Mouse (Mus musculus): Measurements from ENCODE around the gene Nlrp1b. TPM values are rescaled to one million over a fixed set of nuclear protein-coding genes. Genes with fewer than 3 reads are reported as not detected.

Nlrp1b gene
- total and polyA plus RNA-seq, 3 experiments: 0.38 to 1.4 (median 0.42) TPM

DNA sequence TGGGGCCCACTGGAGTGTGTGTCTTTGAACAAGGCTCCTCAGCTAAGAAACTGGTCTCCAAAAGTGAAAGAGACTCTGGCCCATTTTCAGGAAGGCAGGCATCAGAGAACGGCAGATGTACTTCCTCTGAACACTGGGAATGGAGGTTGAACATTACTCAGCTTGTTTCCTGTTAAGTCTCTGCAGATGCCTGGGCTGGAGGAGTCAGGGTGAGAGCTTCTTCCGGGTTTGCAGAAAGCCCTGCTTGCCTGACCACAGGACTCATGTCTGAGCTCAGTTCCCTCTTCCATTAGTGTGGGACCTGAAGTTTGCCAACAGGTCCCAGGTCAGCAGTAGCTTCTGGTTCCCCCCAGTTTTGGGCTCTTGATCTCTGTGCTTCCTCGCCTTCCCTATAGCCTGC is 85.9 kb downstream of the Nlrp1b start, which contains the start of gene Nlrp1a:
Gene Nlrp1a, minus strand, starts transcription at position 44 of the 400 bp plus-strand sequence.
- H3K4me2 ChIP-seq (ENCODE audit: insufficient read depth, low read depth, poor library complexity, severe bottlenecking): peak within 1 kb of the TSS; percentile 44; the same call in 1 of the 2 replicates
- DNase-seq (ENCODE audit: extremely low read depth): peak; percentile 61
- peaks cover 0 to 10% of the 10 kb centered on the region in 2 experiments for H3K36me3 ChIP-seq (replicated peaks in 1 of 2; ENCODE audit: control insufficient read depth in 1 of 2, insufficient read depth in 1 of 2, low read length in 1 of 2)
- peaks cover 3 to 23% of the 10 kb centered on the region in 2 experiments; a peak in 3 of 4 replicates for H3K4me1 ChIP-seq (ENCODE audit: control insufficient read depth in 1 of 2, insufficient read depth in 2 of 2)
- no peaks in the 10 kb centered on the region for H3K79me2 ChIP-seq (replicated peaks; ENCODE audit: control insufficient read depth, extremely low read depth, insufficient read depth, poor library complexity, severe bottlenecking)
- in situ Hi-C loops (cut with MboI; ENCODE audit: low pct_ligation_motif_present, low pct_unique_long_range_greater_than_20kb, low sequenced_read_pairs) (no loop called here), dilution Hi-C loops (cut with MboI; ENCODE audit: extremely low pct_ligation_motif_present, extremely low pct_unique_long_range_greater_than_20kb, low sequenced_read_pairs) (no loop called here)
- no peaks in the 10 kb centered on the region for H3K9me3 ChIP-seq (replicated peaks; ENCODE audit: low read length)
- H3K4me3 ChIP-seq (replicated peaks in 1 of 3; ENCODE audit: low read depth in 2 of 3, low read length in 2 of 3, poor library complexity in 1 of 3): peak within 1 kb of the TSS in 1 of 3 experiments; percentile 39
- TF ChIP-seq RAD21 (IDR thresholded peaks at IDR 0.05; ENCODE audit: low read depth, low read length) (no peak), ELF1 (IDR thresholded peaks at IDR 0.05; ENCODE audit: low read depth, low read length) (peak; percentile 83), EP300 (IDR thresholded peaks at IDR 0.05; ENCODE audit: low read length) (0 out of 2 replicates have a peak, but pooled peaks have one; percentile 8), UBTF (IDR thresholded peaks at IDR 0.05; ENCODE audit: low read depth, low read length) (0 out of 2 replicates have a peak, but pooled peaks have one; percentile 15), E2F4 (IDR thresholded peaks at IDR 0.05; ENCODE audit: insufficient replicate concordance, low read depth, low read length) (no peak), ZMIZ1 (IDR thresholded peaks at IDR 0.05; ENCODE audit: low read depth, low read length) (no peak), ETS1 (conservative IDR thresholded peaks at IDR 0.05; ENCODE audit: low read depth, low read length) (no peak), RCOR1 (conservative IDR thresholded peaks at IDR 0.05; ENCODE audit: low read depth, low read length) (no peak), POLR2A (IDR thresholded peaks at IDR 0.05; ENCODE audit: low read depth, low read length) (no peak)
- H3K9ac ChIP-seq (ENCODE audit: insufficient read depth, low read depth): no peak within 1 kb of the TSS
- no peak within 1 kb of the TSS for H3K27ac ChIP-seq (ENCODE audit: insufficient read depth, low read depth)
- no peaks in the 10 kb centered on the region for H3K27me3 ChIP-seq (replicated peaks)

DNA sequence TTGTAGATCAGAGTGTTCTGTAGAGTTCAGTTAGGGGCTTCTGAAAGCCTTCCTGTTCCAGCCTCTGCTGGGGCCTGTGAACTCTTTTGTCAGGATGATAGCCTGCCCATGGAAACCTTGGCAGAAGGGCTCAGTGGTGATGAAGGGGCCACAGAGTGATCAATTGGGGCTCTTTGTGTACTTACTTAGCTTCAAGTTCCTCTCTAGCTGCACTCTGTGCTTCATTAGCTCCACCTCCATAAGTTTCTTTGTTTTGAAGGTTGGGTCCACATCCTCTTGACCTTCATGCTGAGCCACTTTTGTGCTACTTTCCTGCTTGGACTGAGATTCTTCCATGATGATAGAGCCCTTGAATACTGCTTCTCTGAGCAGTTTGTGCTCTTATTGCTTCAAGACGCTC is 88.5 kb downstream of the Nlrp1b start:
- Histone ChIP-seq H3K9me3 (replicated peaks; ENCODE audit: low read length) (no peaks in the 10 kb centered on the region), H3K27me3 (replicated peaks) (no peaks in the 10 kb centered on the region), H3K4me3 (replicated peaks in 1 of 3; ENCODE audit: low read depth in 2 of 3, low read length in 2 of 3, poor library complexity in 1 of 3) (no peak overlapping the region), H3K4me1 (ENCODE audit: control insufficient read depth in 1 of 2, insufficient read depth in 2 of 2) (peaks cover 3 to 23% of the 10 kb centered on the region in 2 experiments; a peak in 3 of 4 replicates), H3K36me3 (replicated peaks in 1 of 2; ENCODE audit: control insufficient read depth in 1 of 2, insufficient read depth in 1 of 2, low read length in 1 of 2) (peaks cover 0 to 10% of the 10 kb centered on the region in 2 experiments), H3K79me2 (replicated peaks; ENCODE audit: control insufficient read depth, extremely low read depth, insufficient read depth, poor library complexity, severe bottlenecking) (no peaks in the 10 kb centered on the region), H3K4me2 (ENCODE audit: insufficient read depth, low read depth, poor library complexity, severe bottlenecking) (no peak overlapping the region), H3K27ac (ENCODE audit: insufficient read depth, low read depth) (no peak overlapping the region), H3K9ac (ENCODE audit: insufficient read depth, low read depth) (no peak overlapping the region)
- dilution Hi-C loops (cut with MboI; ENCODE audit: extremely low pct_ligation_motif_present, extremely low pct_unique_long_range_greater_than_20kb, low sequenced_read_pairs): no loop called here
- in situ Hi-C loops (cut with MboI; ENCODE audit: low pct_ligation_motif_present, low pct_unique_long_range_greater_than_20kb, low sequenced_read_pairs): no loop called here
- TF ChIP-seq CTCF (conservative IDR thresholded peaks at IDR 0.05 in 1 of 2, IDR thresholded peaks at IDR 0.05 in 1 of 2; ENCODE audit: low read depth in 2 of 2, low read length in 2 of 2): no peak
- no peak for DNase-seq (ENCODE audit: extremely low read depth)

DNA sequence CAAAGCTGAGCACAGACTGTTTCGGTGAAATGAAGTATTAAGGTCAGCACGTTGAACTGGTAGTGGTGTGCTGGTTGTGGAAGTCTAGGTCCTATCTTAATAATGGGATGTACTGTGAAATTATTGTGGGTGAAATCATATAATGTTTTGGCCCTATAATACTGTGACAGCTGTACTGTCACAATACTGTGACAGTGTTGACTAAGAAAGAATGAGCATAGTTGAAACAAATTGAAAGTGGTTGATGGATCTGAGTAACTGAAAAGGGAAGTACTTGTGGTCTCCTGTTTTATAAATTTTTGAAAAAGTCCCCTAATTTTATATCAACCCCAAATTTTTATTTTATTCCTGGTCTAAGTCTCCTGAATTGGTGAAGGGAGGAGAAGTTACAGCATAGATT is 123.4 kb downstream of the Nlrp1b start:
- H3K4me3 ChIP-seq (replicated peaks in 1 of 3; ENCODE audit: low read depth in 2 of 3, low read length in 2 of 3, poor library complexity in 1 of 3): no peak overlapping the region
- no peak overlapping the region for H3K27ac ChIP-seq (ENCODE audit: insufficient read depth, low read depth)
- no peaks in the 10 kb centered on the region for H3K27me3 ChIP-seq (replicated peaks)
- peaks cover 0 to 3% of the 10 kb centered on the region in 2 experiments for H3K36me3 ChIP-seq (replicated peaks in 1 of 2; ENCODE audit: control insufficient read depth in 1 of 2, insufficient read depth in 1 of 2, low read length in 1 of 2)
- H3K4me1 ChIP-seq (ENCODE audit: control insufficient read depth in 1 of 2, insufficient read depth in 2 of 2): peaks cover 0 to 20% of the 10 kb centered on the region in 2 experiments; a peak in 2 of 4 replicates
- DNase-seq (ENCODE audit: extremely low read depth): no peak
- no peaks in the 10 kb centered on the region for H3K79me2 ChIP-seq (replicated peaks; ENCODE audit: control insufficient read depth, extremely low read depth, insufficient read depth, poor library complexity, severe bottlenecking)
- H3K9me3 ChIP-seq (replicated peaks; ENCODE audit: low read length): no peaks in the 10 kb centered on the region
- dilution Hi-C loops (cut with MboI; ENCODE audit: extremely low pct_ligation_motif_present, extremely low pct_unique_long_range_greater_than_20kb, low sequenced_read_pairs): no loop called here
- in situ Hi-C loops (cut with MboI; ENCODE audit: low pct_ligation_motif_present, low pct_unique_long_range_greater_than_20kb, low sequenced_read_pairs): no loop called here
- TF ChIP-seq MAX (IDR thresholded peaks at IDR 0.05; ENCODE audit: low read length) (no peak), POLR2AphosphoS2 (IDR thresholded peaks at IDR 0.05; ENCODE audit: low read depth, low read length) (no peak), E2F4 (IDR thresholded peaks at IDR 0.05; ENCODE audit: insufficient replicate concordance, low read depth, low read length) (no peak), RCOR1 (conservative IDR thresholded peaks at IDR 0.05; ENCODE audit: low read depth, low read length) (no peak), KAT2A (IDR thresholded peaks at IDR 0.05; ENCODE audit: insufficient replicate concordance, low read length) (no peak), CTCF (conservative IDR thresholded peaks at IDR 0.05 in 1 of 2, IDR thresholded peaks at IDR 0.05 in 1 of 2; ENCODE audit: low read depth in 2 of 2, low read length in 2 of 2) (no peak), MAFK (IDR thresholded peaks at IDR 0.05; ENCODE audit: insufficient replicate concordance, low read length) (no peak), BHLHE40 (IDR thresholded peaks at IDR 0.05; ENCODE audit: low read depth, low read length) (no peak), NELFE (IDR thresholded peaks at IDR 0.05; ENCODE audit: low read depth, low read length) (no peak), ETS1 (conservative IDR thresholded peaks at IDR 0.05; ENCODE audit: low read depth, low read length) (no peak)
- no peak overlapping the region for H3K9ac ChIP-seq (ENCODE audit: insufficient read depth, low read depth)
- H3K4me2 ChIP-seq (ENCODE audit: insufficient read depth, low read depth, poor library complexity, severe bottlenecking): no peak overlapping the region

Data from CH12.LX (cell line).